Comparison of ENCODE assay signal across 8 mouse cellular contexts in the genomic region with DNA sequence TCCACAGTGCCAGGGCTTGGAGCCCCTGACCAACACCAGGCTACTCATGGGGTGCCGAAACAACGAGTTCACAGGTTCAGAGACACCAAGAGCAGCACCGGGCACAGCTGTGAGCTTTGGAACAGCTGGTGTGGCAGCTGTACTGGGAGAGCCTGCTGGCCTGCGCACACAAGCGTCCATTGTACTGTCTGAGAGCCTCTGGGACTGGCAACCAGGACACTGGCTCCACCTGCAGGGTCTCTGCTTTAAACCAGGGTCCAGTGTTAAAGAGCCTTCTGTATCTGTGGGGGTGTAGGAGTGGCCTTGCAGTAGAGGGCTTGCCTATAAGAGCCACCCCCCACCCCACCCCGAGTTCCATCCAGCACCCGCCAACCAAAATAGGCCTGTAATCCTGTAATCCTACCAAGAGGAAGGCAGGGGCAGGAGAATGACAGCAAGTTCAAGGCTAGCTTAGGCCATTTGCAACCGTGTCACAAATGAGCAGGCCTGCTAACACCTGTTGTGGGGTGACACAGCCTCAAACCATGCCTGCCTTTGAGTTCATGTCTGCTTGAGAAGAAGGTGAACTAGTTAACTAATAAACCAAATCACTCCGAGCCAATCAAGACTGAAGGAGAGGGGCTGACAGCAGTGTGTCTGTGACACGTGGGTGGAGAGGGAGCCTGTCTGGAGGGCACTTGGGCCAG. TPM values are rescaled to one million over a fixed set of nuclear protein-coding genes. Genes with fewer than 3 reads are reported as not detected.
DNase-seq lines count a peak whose midpoint lies in the region; ATAC-seq and TF ChIP-seq lines count a peak whose summit lies in the region.

No protein-coding gene starts in this region.

- 63% methylated on average over 10 of the region's 10 CpGs for WGBS in limb, embryonic 11.5 days

- no peak overlapping the region for H3K27ac ChIP-seq in ES-Bruce4 (ENCODE audit: insufficient read depth, low read length)
- H3K27ac ChIP-seq in limb, embryonic 11.5 days (replicated peaks; ENCODE audit: low read depth, low read length): 0 out of 2 replicates have a peak overlapping the region, but pooled peaks have one; percentile 36

- TF ChIP-seq CTCF in ES-Bruce4 (IDR thresholded peaks at IDR 0.05; ENCODE audit: low read depth, low read length): peak; percentile 15

- no peaks in the 10 kb centered on the region for H3K36me3 ChIP-seq in ES-Bruce4 (ENCODE audit: control insufficient read depth, insufficient read depth, low read length, poor library complexity, severe bottlenecking)
- H3K36me3 ChIP-seq in limb, embryonic 11.5 days (ENCODE audit: control insufficient read depth, insufficient read depth, low read length): no peaks in the 10 kb centered on the region; the same call in 1 of the 2 replicates

- no peaks in the 10 kb centered on the region for H3K4me1 ChIP-seq in ES-Bruce4 (ENCODE audit: control insufficient read depth, insufficient read depth, low read length)
- H3K4me1 ChIP-seq in limb, embryonic 11.5 days (ENCODE audit: control insufficient read depth, insufficient read depth, low read length): peaks cover 6% of the 10 kb centered on the region; the same call in 1 of the 2 replicates

- H3K27me3 ChIP-seq in ES-Bruce4 (ENCODE audit: control insufficient read depth, insufficient read depth, low read length, poor library complexity, severe bottlenecking): no peaks in the 10 kb centered on the region
- no peaks in the 10 kb centered on the region for H3K27me3 ChIP-seq in limb, embryonic 11.5 days (ENCODE audit: control insufficient read depth, insufficient read depth, low read length)

- intact Hi-C loops in heart, postnatal 10 days (cut with DNase I): no loop called here

- no peak for TF ChIP-seq EP300 in ES-Bruce4 (IDR thresholded peaks at IDR 0.05; ENCODE audit: insufficient read depth, low read depth, low read length)

- no peak overlapping the region for H3K4me3 ChIP-seq in ES-Bruce4 (ENCODE audit: low read depth, low read length)
- no peak overlapping the region for H3K4me3 ChIP-seq in limb, embryonic 11.5 days (ENCODE audit: low read depth, low read length)

- H3K4me2 ChIP-seq in limb, embryonic 11.5 days (ENCODE audit: low read depth, severe bottlenecking): no peak overlapping the region; the same call in 1 of the 2 replicates

- no peaks in the 10 kb centered on the region for H3K9me3 ChIP-seq in ES-Bruce4 (replicated peaks; ENCODE audit: control insufficient read depth, insufficient read depth, low read length, poor library complexity, severe bottlenecking)
- no peaks in the 10 kb centered on the region for H3K9me3 ChIP-seq in limb, embryonic 11.5 days (ENCODE audit: control insufficient read depth, low read length)

- peak; percentile 67 for ATAC-seq in limb, embryonic 11.5 days (ENCODE audit: insufficient number of reproducible peaks, low FRiP score, low TSS enrichment, low read depth)

- DNase-seq in heart, postnatal 10 days: peak; percentile 20 to 47
- no peak for DNase-seq in heart, adult 8-10 months (ENCODE audit: low spot score)
- DNase-seq in embryo, embryonic 10.5 days (ENCODE audit: low spot score): peak; percentile 56
- DNase-seq in limb, embryonic 11.5 days (ENCODE audit: low spot score): peak; percentile 58
- no peak for DNase-seq in c-Kit-positive CD71-positive TER-119-positive erythroid progenitor cells, embryonic 14.5 days (ENCODE audit: low spot score)
- no peak for DNase-seq in urinary bladder, postnatal 36 days (ENCODE audit: low spot score in 2 of 2)
- no peak for DNase-seq in B cell, adult 2 months

- H3K9ac ChIP-seq in ES-Bruce4 (ENCODE audit: low read depth, poor library complexity, severe bottlenecking): no peak overlapping the region
- H3K9ac ChIP-seq in limb, embryonic 11.5 days (ENCODE audit: low read length): no peak overlapping the region

- TF ChIP-seq POLR2A in ES-Bruce4 (IDR thresholded peaks at IDR 0.05; ENCODE audit: insufficient read depth, low read length): no peak

RNA-seq across cellular contexts. Expression of a gene that starts 1.7 kb away (rescaled TPM):
- total RNA-seq in heart, postnatal 10 days (2021): 10 to 100 TPM; 14.0 TPM
- 1 to 10 TPM; 4.7 to 8.7 (median 7.4) TPM for total RNA-seq in heart, adult 8-10 months (2022)
- polyA plus RNA-seq in ES-Bruce4 (2011; ENCODE audit: insufficient read depth, insufficient read length, low read depth, missing spikeins): 49.4 and 52.2 TPM in 2 replicates
- polyA plus RNA-seq in limb, embryonic 11.5 days (2014; fragmentation: Nextera tagmentation; extraction: Ambion mirVana): 64.7 and 70.0 TPM in 2 replicates

RNA-seq across cellular contexts. Expression of a gene that starts 9.6 kb away (rescaled TPM):
- 1 to 10 TPM; 5.4 to 5.7 TPM for total RNA-seq in heart, postnatal 10 days (2021)
- total RNA-seq in heart, adult 8-10 months (2022): 1 to 10 TPM in 1 of 4 experiments, under 1 TPM in 3; 0.41 to 1.5 (median 0.84) TPM
- 26.2 and 27.0 TPM in 2 replicates for polyA plus RNA-seq in ES-Bruce4 (2011; ENCODE audit: insufficient read depth, insufficient read length, low read depth, missing spikeins)
- polyA plus RNA-seq in limb, embryonic 11.5 days (2014; fragmentation: Nextera tagmentation; extraction: Ambion mirVana): 10.4 and 14.9 TPM in 2 replicates

RNA-seq across cellular contexts. Expression of a gene that starts 10.0 kb away (rescaled TPM):
- under 1 TPM; 0.20 to 0.26 TPM for total RNA-seq in heart, postnatal 10 days (2021)
- under 1 TPM in 1 of 4 experiments, not detected in 3; 0.44 TPM for total RNA-seq in heart, adult 8-10 months (2022)
- 0.60 and 0.84 TPM in 2 replicates for polyA plus RNA-seq in ES-Bruce4 (2011; ENCODE audit: insufficient read depth, insufficient read length, low read depth, missing spikeins)
- 0.16 and 0.19 TPM in 2 replicates for polyA plus RNA-seq in limb, embryonic 11.5 days (2014; fragmentation: Nextera tagmentation; extraction: Ambion mirVana)

RNA-seq across cellular contexts. Expression of a gene that starts 18.7 kb away (rescaled TPM):
- 10 to 100 TPM; 26.0 to 27.4 TPM for total RNA-seq in heart, postnatal 10 days (2021)
- total RNA-seq in heart, adult 8-10 months (2022): 10 to 100 TPM; 28.6 to 34.0 (median 32.5) TPM
- 25.3 and 29.5 TPM in 2 replicates for polyA plus RNA-seq in ES-Bruce4 (2011; ENCODE audit: insufficient read depth, insufficient read length, low read depth, missing spikeins)
- polyA plus RNA-seq in limb, embryonic 11.5 days (2014; fragmentation: Nextera tagmentation; extraction: Ambion mirVana): 93.7 and 97.6 TPM in 2 replicates

RNA-seq across cellular contexts. Expression of a gene that starts 24.8 kb away (rescaled TPM):
- total RNA-seq in heart, postnatal 10 days (2021): under 1 TPM; 0.86 to 0.87 TPM
- total RNA-seq in heart, adult 8-10 months (2022): 1 to 10 TPM in 1 of 4 experiments, under 1 TPM in 3; 0.46 to 1.9 (median 0.76) TPM
- 41.6 and 43.7 TPM in 2 replicates for polyA plus RNA-seq in ES-Bruce4 (2011; ENCODE audit: insufficient read depth, insufficient read length, low read depth, missing spikeins)
- 72.3 and 75.3 TPM in 2 replicates for polyA plus RNA-seq in limb, embryonic 11.5 days (2014; fragmentation: Nextera tagmentation; extraction: Ambion mirVana)

Comparison
In these comparisons a context has a peak if more than half of its experiments do, and no peak if none do; other contexts are left out.
1. DNase-seq: peak in heart, postnatal 10 days (2 of 2), embryo, embryonic 10.5 days (single experiment) and limb, embryonic 11.5 days (single experiment); none in heart, adult 8-10 months (single experiment), c-Kit-positive CD71-positive TER-119-positive erythroid progenitor cells, embryonic 14.5 days (single experiment), urinary bladder, postnatal 36 days (0 of 2) and B cell, adult 2 months (0 of 2).